Mouse (Mus musculus) monocyte, adult 5-6 weeks (primary cell): Measurements from ENCODE around the gene Spns3. TPM values are rescaled to one million over a fixed set of nuclear protein-coding genes. Genes with fewer than 3 reads are reported as not detected.

Source experiments
- total RNA-seq: library from RNA; stranded (forward); fragments of 200-1000, 200-491, 200-594 nt; gene quantifications from 3 replicates; pipeline ENCODE4 v1.2.3, GENCODE M21; 2017

The Spns3 gene
- total RNA-seq, 1 experiment from 2014 or later, result 3.8 TPM

Other genes starting within 250 kb of the Spns3 start
- 21.7 to 46.0 TPM (median 28.6 TPM) in 3 replicates for gene Xaf1, start 248.9 kb downstream of the Spns3 start, total RNA-seq
- gene Fbxo39, start 236.1 kb downstream of the Spns3 start, total RNA-seq, result 0.29 to 0.57 TPM in 2 of 3 replicates, not detected in the other
- not detected in 3 replicates for gene Tekt1, start 188.1 kb downstream of the Spns3 start, total RNA-seq
- not detected in 3 replicates for gene Smtnl2, start 138.8 kb downstream of the Spns3 start, total RNA-seq
- gene Ggt6, start 115.0 kb downstream of the Spns3 start, total RNA-seq, result not detected in 3 replicates
- 37.5 to 39.9 TPM (median 37.7 TPM) in 3 replicates for gene Mybbp1a, start 109.2 kb downstream of the Spns3 start, total RNA-seq
- gene Spns2, start 60.6 kb downstream of the Spns3 start, total RNA-seq, result 1.4 to 3.2 TPM (median 1.4 TPM) in 3 replicates
- gene Ube2g1, start 56.8 kb upstream of the Spns3 start, total RNA-seq, result 34.8 to 48.5 TPM (median 44.5 TPM) in 3 replicates
- gene Ankfy1, start 139.5 kb upstream of the Spns3 start, total RNA-seq, result 44.4 to 81.8 TPM (median 44.6 TPM) in 3 replicates
- gene Cyb5d2, start 245.6 kb upstream of the Spns3 start, total RNA-seq, result 5.4 to 6.6 TPM (median 6.4 TPM) in 3 replicates
- 87.3 to 90.8 TPM (median 90.0 TPM) in 3 replicates for gene Zzef1, start 245.7 kb upstream of the Spns3 start, total RNA-seq